Mouse (Mus musculus) heart, embryonic 12.5 days (tissue): Measurements from ENCODE around the gene Ccdc3. TPM values are rescaled to one million over a fixed set of nuclear protein-coding genes. Genes with fewer than 3 reads are reported as not detected.
A peak's percentile ranks its signal among the peaks of the same experiment; 100 is the strongest.
"Not testable (repeated sequence)": the region's sequence is repeated elsewhere in the genome, so short reads cannot be mapped to it uniquely, and the experiment has no call there.

Source experiments
- ATAC-seq: fragments of 200-750 bp; cut with Nextera tagmentation; 2 replicates; pipeline ENCODE4 v1.8.0; 2017; ENCODE audit warnings: moderate TSS enrichment, moderate library complexity; ENCODE audit not compliant: insufficient number of reproducible peaks, low FRiP score
- H3K27ac ChIP-seq: fragments of 300-500 bp; sonication (generic); 2 replicates; pipeline ENCODE4 v1.5.1; 2016; ENCODE audit warnings: mild to moderate bottlenecking, moderate library complexity; ENCODE audit not compliant: poor library complexity, severe bottlenecking
- H3K27me3 ChIP-seq: fragments of 300-500 bp; sonication (generic); replicated peaks from 2 replicates; pipeline ENCODE4 v1.6.1; 2016; ENCODE audit warnings: mild to moderate bottlenecking, moderate library complexity
- H3K36me3 ChIP-seq: fragments of 300-500 bp; sonication (generic); 2 replicates; pipeline ENCODE4 v1.6.1; 2016; ENCODE audit warnings: mild to moderate bottlenecking, moderate library complexity
- H3K4me1 ChIP-seq: fragments of 300-500 bp; sonication (generic); replicated peaks from 2 replicates; pipeline ENCODE4 v1.6.1; 2016; ENCODE audit warnings: mild to moderate bottlenecking
- H3K4me2 ChIP-seq: fragments of 300-500 bp; sonication (generic); 2 replicates; pipeline ENCODE4 v1.6.1; 2016; ENCODE audit warnings: mild to moderate bottlenecking, moderate library complexity
- H3K4me3 ChIP-seq: fragments of 300-500 bp; sonication (generic); 2 replicates; pipeline ENCODE4 v1.5.1; 2016; ENCODE audit warnings: mild to moderate bottlenecking
- H3K9ac ChIP-seq: fragments of 300-500 bp; sonication (generic); 2 replicates; pipeline ENCODE4 v1.6.1; 2016; ENCODE audit warnings: mild to moderate bottlenecking, moderate library complexity
- H3K9me3 ChIP-seq: fragments of 300-500 bp; sonication (generic); replicated peaks from 2 replicates; pipeline ENCODE4 v1.6.1; 2016; ENCODE audit warnings: mild to moderate bottlenecking, moderate library complexity
- WGBS: fragments of 180-500 bp; shearing (Covaris S2); methylation state at CpG from one replicate; pipeline ENCODE4 v1.1.7; 2016; 5-methylcytosine and 5-hydroxymethylcytosine counted together
- polyA plus RNA-seq: library from polyadenylated mRNA; unstranded; fragments of >200 nt; fragmentation: Nextera tagmentation; extraction: Ambion mirVana; gene quantifications from 2 replicates; pipeline ENCODE4 v1.2.1, GENCODE M21; 2016

The Ccdc3 gene
- polyA plus RNA-seq, result 14.2 and 16.2 TPM in 2 replicates

DNA sequence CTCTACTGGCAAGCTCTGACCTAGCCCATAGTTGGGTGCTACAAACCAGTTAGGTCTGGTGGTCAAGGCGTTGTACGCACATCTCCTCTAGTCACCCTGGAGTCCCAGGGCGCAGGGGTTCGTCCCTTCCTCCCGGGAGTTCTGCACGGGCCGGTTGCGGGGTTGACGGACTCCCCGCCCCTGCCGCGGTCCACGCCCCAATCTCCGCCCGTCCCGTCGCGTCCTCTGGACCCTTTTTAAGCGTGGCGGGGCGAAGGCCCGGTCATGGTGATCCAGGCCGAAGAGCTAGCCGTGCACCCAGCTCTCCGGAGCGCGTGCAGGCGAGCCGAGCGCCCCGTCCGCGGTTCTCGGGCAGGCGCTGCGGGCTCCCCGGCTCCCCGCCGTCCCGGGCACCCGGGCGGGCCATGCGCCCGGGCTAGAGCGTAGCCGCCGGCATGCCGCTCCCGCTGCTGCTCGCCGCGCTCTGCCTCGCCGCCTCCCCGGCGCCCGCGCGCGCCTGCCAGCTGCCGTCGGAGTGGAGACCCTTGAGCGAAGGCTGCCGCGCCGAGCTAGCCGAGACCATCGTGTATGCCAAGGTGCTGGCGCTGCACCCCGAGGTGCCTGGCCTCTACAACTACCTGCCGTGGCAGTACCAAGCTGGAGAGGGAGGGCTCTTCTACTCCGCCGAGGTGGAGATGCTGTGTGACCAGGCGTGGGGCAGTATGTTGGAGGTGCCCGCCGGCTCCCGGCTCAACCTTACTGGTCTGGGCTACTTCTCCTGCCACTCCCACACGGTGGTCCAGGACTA lies at the start of gene Ccdc3:
Gene Ccdc3 (plus strand): TSS at position 277 of the 787 bp plus-strand sequence.
- H3K4me3 ChIP-seq, result peak within 1 kb of the TSS; percentile 62
- no peak within 1 kb of the TSS for H3K27ac ChIP-seq
- peak; percentile 51 for ATAC-seq
- peaks cover 11% of the 10 kb centered on the region for H3K4me1 ChIP-seq
- H3K4me2 ChIP-seq, result peak within 1 kb of the TSS; percentile 92
- under 1% methylated on average over 77 of the region's 78 CpGs for WGBS
- peaks cover 41% of the 10 kb centered on the region for H3K27me3 ChIP-seq
- peak within 1 kb of the TSS; percentile 68 for H3K9ac ChIP-seq
- no peaks in the 10 kb centered on the region for H3K36me3 ChIP-seq
- H3K9me3 ChIP-seq, result 0 out of 2 replicates have a peak, but pooled peaks cover 4% of the 10 kb centered on the region

DNA sequence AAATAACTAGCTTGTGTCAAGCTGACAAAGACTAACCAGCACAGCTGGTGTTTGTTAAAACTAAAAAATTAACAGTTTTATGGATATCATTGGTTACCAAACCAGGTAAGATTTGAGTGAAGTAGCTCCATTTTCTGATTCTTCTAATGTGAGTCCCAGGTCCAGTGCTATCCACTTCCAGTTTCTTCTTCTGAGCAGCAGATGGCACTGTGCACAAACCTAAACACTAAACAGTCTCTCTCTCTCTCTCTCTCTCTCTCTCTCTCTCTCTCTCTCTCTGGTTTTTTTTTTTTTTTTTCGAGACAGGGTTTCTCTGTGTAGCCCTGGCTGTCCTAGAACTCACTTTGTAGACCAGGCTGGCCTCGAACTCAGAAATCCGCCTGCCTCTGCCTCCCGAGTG lies 47.2 kb upstream of the Ccdc3 start:
- H3K36me3 ChIP-seq, H3K27me3 ChIP-seq, H3K9me3 ChIP-seq, H3K27ac ChIP-seq, H3K4me3 ChIP-seq, H3K4me2 ChIP-seq, ATAC-seq, H3K4me1 ChIP-seq, H3K9ac ChIP-seq: not testable (repeated sequence)
- 86% methylated on average over 3 of the region's 4 CpGs for WGBS

DNA sequence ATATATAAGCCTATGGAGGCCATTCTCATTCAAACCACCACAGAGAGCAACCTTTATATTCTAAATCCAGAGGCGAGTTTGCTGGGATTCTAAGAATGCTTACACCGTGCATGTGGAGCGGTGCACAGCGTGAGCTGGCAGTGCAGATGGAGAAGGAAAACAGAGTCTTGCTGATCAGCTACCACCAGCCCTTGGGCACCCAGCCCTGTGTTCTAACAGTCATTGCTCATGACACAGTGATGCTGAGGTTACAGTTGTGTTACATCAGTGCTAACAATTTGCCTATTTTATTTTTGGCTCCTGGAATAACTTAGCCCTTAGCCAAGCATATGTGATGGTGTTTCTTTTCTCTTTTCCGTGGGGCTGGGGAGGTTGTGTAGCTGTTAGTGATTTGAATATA lies 42.7 kb upstream of the Ccdc3 start:
- Histone ChIP-seq H3K4me2 (no peak overlapping the region), H3K4me1 (peaks cover 11% of the 10 kb centered on the region; the same call in 1 of the 2 replicates), H3K27ac (no peak overlapping the region), H3K27me3 (no peaks in the 10 kb centered on the region), H3K36me3 (no peaks in the 10 kb centered on the region), H3K9ac (no peak overlapping the region), H3K4me3 (no peak overlapping the region), H3K9me3 (0 out of 2 replicates have a peak, but pooled peaks cover 4% of the 10 kb centered on the region)
- ATAC-seq, result no peak
- 79% methylated on average over 5 of the region's 5 CpGs for WGBS

DNA sequence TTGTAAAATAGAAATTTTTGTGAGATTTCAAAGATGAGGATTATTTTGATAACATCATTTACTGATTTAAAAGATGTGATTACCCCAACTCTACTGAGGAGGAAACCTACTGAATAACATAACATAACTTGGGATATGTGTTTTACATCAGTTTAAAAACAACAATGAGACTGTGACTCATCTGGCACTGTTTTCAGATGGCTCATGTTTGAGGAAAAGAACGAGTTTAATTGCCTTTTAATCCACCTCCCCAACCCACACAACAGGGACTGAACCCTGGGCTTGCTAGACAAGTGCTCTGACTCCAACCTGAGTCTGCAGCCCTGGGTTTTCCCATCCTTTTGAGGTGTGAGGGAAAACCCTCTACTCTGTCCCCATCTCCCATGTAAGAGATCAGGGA lies 42.3 kb upstream of the Ccdc3 start:
- H3K27me3 ChIP-seq, result no peaks in the 10 kb centered on the region
- H3K27ac ChIP-seq, result no peak overlapping the region
- H3K9me3 ChIP-seq, result 0 out of 2 replicates have a peak, but pooled peaks cover 4% of the 10 kb centered on the region
- no peak overlapping the region for H3K4me3 ChIP-seq
- 51% methylated on average over 1 of the region's 1 CpGs for WGBS
- no peak overlapping the region for H3K4me2 ChIP-seq
- peaks cover 11% of the 10 kb centered on the region; the same call in 1 of the 2 replicates for H3K4me1 ChIP-seq
- no peak overlapping the region for H3K9ac ChIP-seq
- ATAC-seq, result no peak
- no peaks in the 10 kb centered on the region for H3K36me3 ChIP-seq

DNA sequence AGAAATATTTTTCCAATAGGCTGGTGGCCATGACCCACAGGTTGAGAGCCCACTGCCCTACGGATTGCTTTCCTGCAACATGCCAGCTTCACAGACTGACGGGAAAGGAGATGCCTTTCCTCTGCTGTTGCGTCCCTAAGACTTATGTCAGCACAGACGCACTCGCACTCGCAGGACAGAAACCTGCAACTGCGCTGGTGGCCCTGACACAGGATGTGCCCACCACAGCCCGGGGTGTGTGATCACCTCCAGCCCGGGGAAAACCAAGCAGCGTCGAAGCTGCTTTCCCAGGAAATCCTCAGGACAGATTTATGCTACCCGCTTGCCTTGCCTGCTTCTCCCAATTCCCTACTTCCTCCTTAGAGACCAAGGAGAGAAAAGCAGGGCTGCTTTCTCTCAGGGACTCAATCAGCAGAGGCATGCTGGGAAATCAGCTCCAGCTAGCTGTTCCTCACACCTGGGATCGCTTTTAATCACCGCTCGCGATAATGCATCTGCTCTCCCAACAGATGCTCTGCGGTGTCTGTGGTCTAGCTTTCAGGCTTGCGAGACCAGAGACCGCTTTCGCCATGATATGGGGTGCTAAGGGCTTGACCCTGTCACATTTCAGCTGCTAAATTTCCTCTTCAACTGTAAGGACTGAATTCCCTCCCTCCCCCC lies 39.7 kb upstream of the Ccdc3 start:
- Histone ChIP-seq H3K4me2 (peak overlapping the region; percentile 73), H3K9ac (peak overlapping the region; percentile 58), H3K9me3 (0 out of 2 replicates have a peak, but pooled peaks cover 4% of the 10 kb centered on the region), H3K27ac (no peak overlapping the region), H3K36me3 (no peaks in the 10 kb centered on the region), H3K4me1 (peaks cover 11% of the 10 kb centered on the region; the same call in 1 of the 2 replicates), H3K4me3 (peak overlapping the region; percentile 36), H3K27me3 (no peaks in the 10 kb centered on the region)
- ATAC-seq, result no peak
- 11% methylated on average over 20 of the region's 20 CpGs for WGBS

DNA sequence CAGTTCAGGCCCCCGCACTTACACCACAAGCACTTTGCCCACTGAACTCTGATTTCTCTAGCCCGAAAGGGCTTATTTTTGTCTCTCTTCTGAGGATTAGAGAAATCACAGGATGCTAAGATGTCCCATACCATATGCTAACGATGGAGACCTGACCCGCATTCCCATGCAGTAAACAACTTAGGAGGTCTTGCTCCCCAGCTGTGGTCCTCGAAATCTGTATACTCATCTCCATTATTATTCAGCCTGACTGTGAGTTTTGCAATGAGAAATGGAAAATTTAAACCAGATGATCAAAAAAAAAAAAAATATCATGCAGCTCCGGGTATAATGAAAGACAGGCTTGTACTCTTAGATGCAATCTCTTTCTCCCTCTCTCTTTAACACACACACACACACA lies 38.4 kb upstream of the Ccdc3 start:
- Histone ChIP-seq H3K27ac (no peak overlapping the region), H3K27me3 (no peaks in the 10 kb centered on the region), H3K4me3 (no peak overlapping the region), H3K36me3 (no peaks in the 10 kb centered on the region), H3K4me1 (peaks cover 11% of the 10 kb centered on the region; the same call in 1 of the 2 replicates), H3K9me3 (no peaks in the 10 kb centered on the region), H3K4me2 (no peak overlapping the region), H3K9ac (no peak overlapping the region)
- no peak for ATAC-seq
- 78% methylated on average over 6 of the region's 6 CpGs for WGBS

DNA sequence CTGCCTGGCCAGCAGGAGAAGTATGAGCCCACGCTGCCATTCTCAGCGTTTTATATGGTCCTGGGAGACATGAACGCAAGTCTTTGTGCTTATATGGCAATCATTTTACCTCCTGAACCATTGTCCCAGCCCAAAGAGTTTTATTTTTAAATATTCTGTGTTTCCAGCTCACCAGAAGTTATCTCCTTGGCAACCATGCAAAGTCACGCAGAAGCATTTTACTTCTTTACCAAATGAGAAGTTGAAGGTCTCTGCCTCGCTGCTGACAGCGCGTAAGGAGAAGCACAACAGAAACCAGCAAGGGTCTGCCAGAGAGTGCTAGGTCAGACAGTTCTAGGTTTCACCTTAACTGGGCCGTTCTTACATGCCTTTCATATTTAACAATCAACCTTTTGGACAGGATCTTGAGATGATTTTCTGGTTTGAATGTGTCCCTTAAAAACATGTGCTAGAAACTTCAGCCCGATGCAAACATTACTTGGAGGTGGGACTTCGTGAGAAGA lies 35.8 kb upstream of the Ccdc3 start:
- no peaks in the 10 kb centered on the region for H3K36me3 ChIP-seq
- H3K27me3 ChIP-seq, result no peaks in the 10 kb centered on the region
- no peak overlapping the region for H3K4me2 ChIP-seq
- 80% methylated on average over 10 of the region's 10 CpGs for WGBS
- peaks cover 11% of the 10 kb centered on the region; the same call in 1 of the 2 replicates for H3K4me1 ChIP-seq
- no peak for ATAC-seq
- no peaks in the 10 kb centered on the region; the same call in 1 of the 2 replicates for H3K9me3 ChIP-seq
- no peak overlapping the region for H3K4me3 ChIP-seq
- H3K9ac ChIP-seq, result no peak overlapping the region
- no peak overlapping the region for H3K27ac ChIP-seq

DNA sequence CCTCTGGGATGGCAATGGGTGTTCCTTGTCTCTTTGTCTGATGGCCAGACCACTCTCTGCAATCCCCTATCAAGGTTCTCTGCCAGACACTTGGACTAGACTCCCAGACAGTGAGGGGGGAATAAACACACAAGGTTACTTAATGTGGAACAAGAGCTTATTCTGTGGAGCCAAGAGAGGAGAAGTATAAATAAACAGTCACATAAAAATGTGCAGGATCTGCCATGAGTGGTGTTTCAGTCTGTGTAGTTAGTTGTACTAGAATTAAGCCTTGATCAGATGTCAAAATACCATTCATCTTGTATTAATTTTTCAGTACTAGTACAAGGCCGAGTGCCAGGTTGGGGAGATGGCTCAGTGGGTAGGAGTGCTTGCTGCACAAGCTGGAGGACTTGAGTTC lies 34.7 kb upstream of the Ccdc3 start:
- no peaks in the 10 kb centered on the region for H3K27me3 ChIP-seq
- peaks cover 8% of the 10 kb centered on the region; the same call in 1 of the 2 replicates for H3K9me3 ChIP-seq
- no peaks in the 10 kb centered on the region for H3K36me3 ChIP-seq
- no peak overlapping the region for H3K4me2 ChIP-seq
- no peak overlapping the region for H3K4me3 ChIP-seq
- WGBS, result 67% methylated on average over 1 of the region's 1 CpGs
- H3K9ac ChIP-seq, result no peak overlapping the region
- no peak overlapping the region for H3K27ac ChIP-seq
- no peak for ATAC-seq
- H3K4me1 ChIP-seq, result peaks cover 3% of the 10 kb centered on the region; the same call in 1 of the 2 replicates

DNA sequence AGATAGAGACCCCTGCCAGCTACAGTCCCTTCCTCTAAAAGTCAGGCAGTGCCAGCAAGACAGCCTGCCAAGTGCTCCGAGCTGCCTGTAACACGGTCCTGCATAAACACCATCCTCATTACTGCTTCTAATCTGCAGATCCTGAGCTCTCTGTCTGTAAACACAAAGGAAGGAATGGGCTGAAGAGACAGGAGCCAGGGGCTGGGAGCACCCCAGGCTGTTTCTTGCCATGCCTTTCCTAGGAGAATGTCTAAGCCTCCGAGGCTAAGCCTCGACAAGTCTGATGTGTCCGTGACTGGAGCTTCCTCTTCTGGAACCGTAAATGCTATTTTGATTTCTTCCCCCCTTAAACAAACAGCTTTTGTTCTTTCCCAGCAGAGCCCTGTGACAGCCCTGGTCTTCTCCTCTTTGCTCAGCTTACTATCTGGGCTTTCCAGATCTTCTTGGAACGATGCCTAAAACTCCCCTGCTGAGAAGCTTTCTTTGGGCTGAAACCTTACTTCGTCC lies 24.7 kb upstream of the Ccdc3 start:
- peaks cover 16% of the 10 kb centered on the region for H3K4me1 ChIP-seq
- no peaks in the 10 kb centered on the region for H3K36me3 ChIP-seq
- H3K27ac ChIP-seq, result peak overlapping the region; percentile 78
- ATAC-seq, result peak; percentile 68
- WGBS, result 20% methylated on average over 8 of the region's 8 CpGs
- H3K4me2 ChIP-seq, result 0 out of 2 replicates have a peak overlapping the region, but pooled peaks have one; percentile 15
- no peaks in the 10 kb centered on the region for H3K27me3 ChIP-seq
- no peak overlapping the region for H3K9ac ChIP-seq
- peaks cover 3% of the 10 kb centered on the region; the same call in 1 of the 2 replicates for H3K9me3 ChIP-seq
- no peak overlapping the region for H3K4me3 ChIP-seq

DNA sequence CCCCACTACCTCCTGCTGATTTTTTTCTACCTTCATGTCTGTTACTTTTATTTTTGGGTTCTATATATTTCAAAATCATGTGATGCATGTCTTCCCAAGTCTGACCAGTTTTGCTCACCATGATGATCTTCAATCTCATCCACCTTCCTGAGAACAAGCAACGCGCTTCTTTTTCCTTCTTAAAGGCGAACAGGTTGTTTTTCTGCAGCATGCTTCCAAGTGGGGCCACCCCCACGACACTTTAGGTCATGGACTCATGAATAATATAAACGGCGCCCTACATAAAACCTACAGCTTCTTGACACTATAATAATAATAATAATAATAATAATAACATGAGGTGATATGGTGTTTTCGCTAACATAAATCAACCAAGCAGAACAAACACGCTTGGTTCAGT lies 23.2 kb upstream of the Ccdc3 start:
- Histone ChIP-seq H3K27ac (no peak overlapping the region), H3K9me3 (no peaks in the 10 kb centered on the region), H3K9ac (no peak overlapping the region), H3K4me2 (no peak overlapping the region), H3K4me3 (no peak overlapping the region), H3K36me3 (no peaks in the 10 kb centered on the region), H3K27me3 (no peaks in the 10 kb centered on the region), H3K4me1 (peaks cover 16% of the 10 kb centered on the region)
- 89% methylated on average over 8 of the region's 8 CpGs for WGBS
- no peak for ATAC-seq
